Mouse (Mus musculus): Measurements from ENCODE around the gene Tapbp. TPM values are rescaled to one million over a fixed set of nuclear protein-coding genes. Genes with fewer than 3 reads are reported as not detected.

Tapbp gene
- polyA plus RNA-seq, 1 experiment: 50.6 TPM

GRCm38 (mm10) chr17:33956336-33956735 lies 40.6 kb downstream of the Tapbp start:
- TF ChIP-seq POLR2A (IDR thresholded peaks at IDR 0.05; ENCODE audit: insufficient read length, low read depth): no peak
- no peak for TF ChIP-seq CEBPB (IDR thresholded peaks at IDR 0.05; ENCODE audit: insufficient read depth, poor library complexity, severe bottlenecking)
- no peak for TF ChIP-seq E2F4 (IDR thresholded peaks at IDR 0.05; ENCODE audit: insufficient read depth)
- no peak for TF ChIP-seq REST (IDR thresholded peaks at IDR 0.05; ENCODE audit: insufficient read depth, insufficient read length)
- TF ChIP-seq TCF12 (IDR thresholded peaks at IDR 0.05; ENCODE audit: insufficient read depth, poor library complexity, severe bottlenecking): no peak
- TF ChIP-seq MYOG (IDR thresholded peaks at IDR 0.05; ENCODE audit: control insufficient read depth in 1 of 3, insufficient read depth in 1 of 3, insufficient read length in 2 of 3, low read depth in 2 of 3): no peak
- TF ChIP-seq USF1 (IDR thresholded peaks at IDR 0.05; ENCODE audit: low read depth): no peak
- TF ChIP-seq TCF3 (IDR thresholded peaks at IDR 0.05; ENCODE audit: insufficient read length, low read depth): no peak
- Histone ChIP-seq H3ac (ENCODE audit: control insufficient read depth, insufficient read length) (peak overlapping the region; percentile 71), H3K4me2 (ENCODE audit: low read depth) (peak overlapping the region; percentile 100), H3K27me3 (ENCODE audit: control insufficient read depth, insufficient read depth, insufficient read length) (no peaks in the 10 kb centered on the region), H3K4me3 (peak overlapping the region; percentile 93), H3K79me2 (ENCODE audit: control insufficient read depth, insufficient read depth) (peaks cover 29% of the 10 kb centered on the region), H3K36me3 (ENCODE audit: control insufficient read depth, insufficient read depth) (peaks cover 15% of the 10 kb centered on the region)

- H3K36me3 ChIP-seq (ENCODE audit: control insufficient read depth, insufficient read depth): peaks cover 15% of the 10 kb centered on the region
- H3K79me2 ChIP-seq (ENCODE audit: control insufficient read depth, insufficient read depth): peaks cover 29% of the 10 kb centered on the region
- TF ChIP-seq E2F4 (IDR thresholded peaks at IDR 0.05; ENCODE audit: insufficient read depth): no peak
- no peak for TF ChIP-seq MAX (IDR thresholded peaks at IDR 0.05; ENCODE audit: low read depth)
- no peak for TF ChIP-seq USF1 (IDR thresholded peaks at IDR 0.05; ENCODE audit: low read depth)
- no peak for TF ChIP-seq CEBPB (IDR thresholded peaks at IDR 0.05; ENCODE audit: insufficient read depth, poor library complexity, severe bottlenecking)
- no peak for TF ChIP-seq REST (IDR thresholded peaks at IDR 0.05; ENCODE audit: insufficient read depth, insufficient read length)
- no peak for TF ChIP-seq POLR2AphosphoS2 (IDR thresholded peaks at IDR 0.05; ENCODE audit: insufficient read length, low read depth)
- TF ChIP-seq SRF (IDR thresholded peaks at IDR 0.05; ENCODE audit: control insufficient read depth, insufficient read length, low read depth): no peak
- no peak for TF ChIP-seq TCF3 (IDR thresholded peaks at IDR 0.05; ENCODE audit: insufficient read length, low read depth)
- no peaks in the 10 kb centered on the region for H3K27me3 ChIP-seq (ENCODE audit: control insufficient read depth, insufficient read depth, insufficient read length)
- H3ac ChIP-seq (ENCODE audit: control insufficient read depth, insufficient read length): no peak overlapping the region
- H3K4me3 ChIP-seq: no peak overlapping the region
- no peak overlapping the region for H3K4me2 ChIP-seq (ENCODE audit: low read depth)
Observed at GRCm38 (mm10) chr17:33957493-33957892, 41.8 kb downstream of the Tapbp start.

- Histone ChIP-seq H3K27me3 (ENCODE audit: control insufficient read depth, insufficient read depth, insufficient read length) (no peaks in the 10 kb centered on the region), H3K36me3 (ENCODE audit: control insufficient read depth, insufficient read depth) (peaks cover 8% of the 10 kb centered on the region)
- TF ChIP-seq POLR2AphosphoS2 (IDR thresholded peaks at IDR 0.05; ENCODE audit: insufficient read length, low read depth): no peak
- TF ChIP-seq MYOG (IDR thresholded peaks at IDR 0.05; ENCODE audit: control insufficient read depth in 1 of 3, insufficient read depth in 1 of 3, insufficient read length in 2 of 3, low read depth in 2 of 3): no peak
- no peak for TF ChIP-seq CEBPB (IDR thresholded peaks at IDR 0.05; ENCODE audit: insufficient read depth, poor library complexity, severe bottlenecking)
- TF ChIP-seq SRF (IDR thresholded peaks at IDR 0.05; ENCODE audit: control insufficient read depth, insufficient read length, low read depth): no peak
- TF ChIP-seq MAX (IDR thresholded peaks at IDR 0.05; ENCODE audit: low read depth): no peak
- TF ChIP-seq USF1 (IDR thresholded peaks at IDR 0.05; ENCODE audit: low read depth): no peak
- TF ChIP-seq REST (IDR thresholded peaks at IDR 0.05; ENCODE audit: insufficient read depth, insufficient read length): no peak
- no peak for TF ChIP-seq E2F4 (IDR thresholded peaks at IDR 0.05; ENCODE audit: insufficient read depth)
- TF ChIP-seq TCF12 (IDR thresholded peaks at IDR 0.05; ENCODE audit: insufficient read depth, poor library complexity, severe bottlenecking): no peak
- TF ChIP-seq POLR2A (IDR thresholded peaks at IDR 0.05; ENCODE audit: insufficient read length, low read depth): no peak
- TF ChIP-seq MYOD1 (IDR thresholded peaks at IDR 0.05; ENCODE audit: control insufficient read depth in 1 of 3, insufficient read length in 2 of 3, low read depth in 2 of 3): no peak
- TF ChIP-seq TCF3 (IDR thresholded peaks at IDR 0.05; ENCODE audit: insufficient read length, low read depth): no peak
Observed at GRCm38 (mm10) chr17:33958451-33958850, 42.8 kb downstream of the Tapbp start.

GRCm38 (mm10) chr17:33959135-33959534 lies 43.4 kb downstream of the Tapbp start:
- H3K27me3 ChIP-seq (ENCODE audit: control insufficient read depth, insufficient read depth, insufficient read length): no peaks in the 10 kb centered on the region
- no peak for TF ChIP-seq SRF (IDR thresholded peaks at IDR 0.05; ENCODE audit: control insufficient read depth, insufficient read length, low read depth)
- no peak for TF ChIP-seq E2F4 (IDR thresholded peaks at IDR 0.05; ENCODE audit: insufficient read depth)
- TF ChIP-seq CEBPB (IDR thresholded peaks at IDR 0.05; ENCODE audit: insufficient read depth, poor library complexity, severe bottlenecking): no peak
- TF ChIP-seq MYOD1 (IDR thresholded peaks at IDR 0.05; ENCODE audit: control insufficient read depth in 1 of 3, insufficient read length in 2 of 3, low read depth in 2 of 3): no peak
- TF ChIP-seq USF1 (IDR thresholded peaks at IDR 0.05; ENCODE audit: low read depth): no peak
- TF ChIP-seq REST (IDR thresholded peaks at IDR 0.05; ENCODE audit: insufficient read depth, insufficient read length): no peak
- TF ChIP-seq TCF12 (IDR thresholded peaks at IDR 0.05; ENCODE audit: insufficient read depth, poor library complexity, severe bottlenecking): no peak
- peaks cover 18% of the 10 kb centered on the region for H3K79me2 ChIP-seq (ENCODE audit: control insufficient read depth, insufficient read depth)
- no peak overlapping the region for H3K4me3 ChIP-seq
- H3K4me2 ChIP-seq (ENCODE audit: low read depth): no peak overlapping the region
- no peak overlapping the region for H3ac ChIP-seq (ENCODE audit: control insufficient read depth, insufficient read length)
- H3K36me3 ChIP-seq (ENCODE audit: control insufficient read depth, insufficient read depth): peaks cover 5% of the 10 kb centered on the region

More at GRCm38 (mm10) chr17:33958451-33958850, 42.8 kb downstream of the Tapbp start:
- no peak overlapping the region for H3K4me2 ChIP-seq (ENCODE audit: low read depth)
- no peak overlapping the region for H3K4me3 ChIP-seq
- H3ac ChIP-seq (ENCODE audit: control insufficient read depth, insufficient read length): no peak overlapping the region
- peaks cover 25% of the 10 kb centered on the region for H3K79me2 ChIP-seq (ENCODE audit: control insufficient read depth, insufficient read depth)

GRCm38 (mm10) chr17:33959948-33960347 lies 44.2 kb downstream of the Tapbp start:
- H3K4me3 ChIP-seq: no peak overlapping the region
- H3ac ChIP-seq (ENCODE audit: control insufficient read depth, insufficient read length): no peak overlapping the region
- H3K27me3 ChIP-seq (ENCODE audit: control insufficient read depth, insufficient read depth, insufficient read length): no peaks in the 10 kb centered on the region
- H3K79me2 ChIP-seq (ENCODE audit: control insufficient read depth, insufficient read depth): peaks cover 10% of the 10 kb centered on the region
- no peak overlapping the region for H3K4me2 ChIP-seq (ENCODE audit: low read depth)
- TF ChIP-seq POLR2A (IDR thresholded peaks at IDR 0.05; ENCODE audit: insufficient read length, low read depth) (no peak), MYOG (IDR thresholded peaks at IDR 0.05; ENCODE audit: control insufficient read depth in 1 of 3, insufficient read depth in 1 of 3, insufficient read length in 2 of 3, low read depth in 2 of 3) (no peak), MAX (IDR thresholded peaks at IDR 0.05; ENCODE audit: low read depth) (no peak), TCF12 (IDR thresholded peaks at IDR 0.05; ENCODE audit: insufficient read depth, poor library complexity, severe bottlenecking) (no peak)
- H3K36me3 ChIP-seq (ENCODE audit: control insufficient read depth, insufficient read depth): no peaks in the 10 kb centered on the region
